Mouse (Mus musculus) erythroblast, embryonic 14.5 days (primary cell): ENCODE data around the gene Map1b.

Source experiments
- GATA1 ChIP-seq: IDR thresholded peaks from 2 replicates; pipeline ENCODE4 v1.6.1; 2012; ENCODE audit warnings: low read length, inconsistent platforms, mixed read lengths
- TAL1 ChIP-seq: IDR thresholded peaks from 3 replicates; pipeline ENCODE4 v1.6.1; 2012; ENCODE audit warnings: low read length, inconsistent platforms, mixed read lengths

- TF ChIP-seq TAL1 (no peak), GATA1 (no peak)
These were observed 44.6 kb upstream of the Map1b start for GRCm38 (mm10) chr13:99560674-99561639.
